Mouse (Mus musculus): ENCODE measurements at regions not wholly inside any gene's neighbourhood (a gene's known extent, or its start where the extent isn't known, plus 50 kb on each side); places are given as distances from the start of the nearest gene placed in this dataset.

- H3K27me3 ChIP-seq (ENCODE audit: control insufficient read depth, insufficient read depth, low read length), result no peaks in the 10 kb centered on the region
- no peak overlapping the region for H3K27ac ChIP-seq (ENCODE audit: low read length)
- H3K4me1 ChIP-seq (ENCODE audit: control insufficient read depth, insufficient read depth, low read length), result no peaks in the 10 kb centered on the region
- no peaks in the 10 kb centered on the region for H3K36me3 ChIP-seq (ENCODE audit: control insufficient read depth, insufficient read depth, low read length)
- H3K9ac ChIP-seq (replicated peaks; ENCODE audit: low read depth, low read length), result no peak overlapping the region
- no peaks in the 10 kb centered on the region for H3K9me3 ChIP-seq (ENCODE audit: control insufficient read depth, low read depth, low read length)
- no peak overlapping the region for H3K4me3 ChIP-seq (ENCODE audit: low read depth, low read length)
- no peak overlapping the region for H3K4me2 ChIP-seq (replicated peaks; ENCODE audit: low read depth, low read length)
- ATAC-seq (ENCODE audit: insufficient number of reproducible peaks, insufficient read depth, low FRiP score, low read depth), result no peak
- 84% methylated on average over 3 of the region's 3 CpGs for WGBS
Observed at GRCm38 (mm10) chr6:143597414-143597813, 430.4 kb downstream of the Etnk1 start.

- Histone ChIP-seq H3K27ac (ENCODE audit: low read length) (no peak overlapping the region), H3K9me3 (ENCODE audit: control insufficient read depth, low read depth, low read length) (no peaks in the 10 kb centered on the region), H3K4me3 (ENCODE audit: low read depth, low read length) (no peak overlapping the region), H3K9ac (replicated peaks; ENCODE audit: low read depth, low read length) (no peak overlapping the region), H3K4me2 (replicated peaks; ENCODE audit: low read depth, low read length) (no peak overlapping the region), H3K4me1 (ENCODE audit: control insufficient read depth, insufficient read depth, low read length) (no peaks in the 10 kb centered on the region), H3K36me3 (ENCODE audit: control insufficient read depth, insufficient read depth, low read length) (no peaks in the 10 kb centered on the region), H3K27me3 (ENCODE audit: control insufficient read depth, insufficient read depth, low read length) (no peaks in the 10 kb centered on the region)
- WGBS, result 48% methylated on average over 4 of the region's 4 CpGs
- peak; percentile 91 for ATAC-seq (ENCODE audit: insufficient number of reproducible peaks, insufficient read depth, low FRiP score, low read depth)
Observed at GRCm38 (mm10) chr6:143598916-143599315, 431.9 kb downstream of the Etnk1 start.

GRCm38 (mm10) chr6:143609100-143609499 lies 442.1 kb downstream of the Etnk1 start:
- no peak overlapping the region for H3K4me2 ChIP-seq (replicated peaks; ENCODE audit: low read depth, low read length)
- H3K9ac ChIP-seq (replicated peaks; ENCODE audit: low read depth, low read length), result no peak overlapping the region
- 100% methylated on average over 1 of the region's 1 CpGs for WGBS
- H3K36me3 ChIP-seq (ENCODE audit: control insufficient read depth, insufficient read depth, low read length), result no peaks in the 10 kb centered on the region
- H3K27me3 ChIP-seq (ENCODE audit: control insufficient read depth, insufficient read depth, low read length), result no peaks in the 10 kb centered on the region
- no peaks in the 10 kb centered on the region for H3K4me1 ChIP-seq (ENCODE audit: control insufficient read depth, insufficient read depth, low read length)
- H3K4me3 ChIP-seq (ENCODE audit: low read depth, low read length), result no peak overlapping the region
- no peak overlapping the region for H3K27ac ChIP-seq (ENCODE audit: low read length)
- H3K9me3 ChIP-seq (ENCODE audit: control insufficient read depth, low read depth, low read length), result no peaks in the 10 kb centered on the region
- no peak for ATAC-seq (ENCODE audit: insufficient number of reproducible peaks, insufficient read depth, low FRiP score, low read depth)

- Histone ChIP-seq H3K27ac (ENCODE audit: low read length) (no peak overlapping the region), H3K9me3 (ENCODE audit: control insufficient read depth, low read depth, low read length) (no peaks in the 10 kb centered on the region), H3K36me3 (ENCODE audit: control insufficient read depth, insufficient read depth, low read length) (no peaks in the 10 kb centered on the region), H3K4me1 (ENCODE audit: control insufficient read depth, insufficient read depth, low read length) (no peaks in the 10 kb centered on the region), H3K9ac (replicated peaks; ENCODE audit: low read depth, low read length) (no peak overlapping the region), H3K4me2 (replicated peaks; ENCODE audit: low read depth, low read length) (no peak overlapping the region), H3K27me3 (ENCODE audit: control insufficient read depth, insufficient read depth, low read length) (no peaks in the 10 kb centered on the region), H3K4me3 (ENCODE audit: low read depth, low read length) (no peak overlapping the region)
- WGBS, result 77% methylated on average over 10 of the region's 10 CpGs
- ATAC-seq (ENCODE audit: insufficient number of reproducible peaks, insufficient read depth, low FRiP score, low read depth), result no peak
Observed at GRCm38 (mm10) chr6:143612966-143613365, 445.9 kb downstream of the Etnk1 start.

GRCm38 (mm10) chr6:143614431-143614987 lies 447.5 kb downstream of the Etnk1 start:
- Histone ChIP-seq H3K4me1 (ENCODE audit: control insufficient read depth, insufficient read depth, low read length) (no peaks in the 10 kb centered on the region), H3K27me3 (ENCODE audit: control insufficient read depth, insufficient read depth, low read length) (no peaks in the 10 kb centered on the region), H3K27ac (ENCODE audit: low read length) (no peak overlapping the region), H3K9me3 (ENCODE audit: control insufficient read depth, low read depth, low read length) (no peaks in the 10 kb centered on the region), H3K4me3 (ENCODE audit: low read depth, low read length) (no peak overlapping the region), H3K4me2 (replicated peaks; ENCODE audit: low read depth, low read length) (no peak overlapping the region), H3K9ac (replicated peaks; ENCODE audit: low read depth, low read length) (no peak overlapping the region), H3K36me3 (ENCODE audit: control insufficient read depth, insufficient read depth, low read length) (no peaks in the 10 kb centered on the region)
- WGBS, result 75% methylated on average over 11 of the region's 11 CpGs
- ATAC-seq (ENCODE audit: insufficient number of reproducible peaks, insufficient read depth, low FRiP score, low read depth), result no peak

- Histone ChIP-seq H3K27ac (ENCODE audit: low read length) (no peak overlapping the region), H3K36me3 (ENCODE audit: control insufficient read depth, insufficient read depth, low read length) (no peaks in the 10 kb centered on the region), H3K9me3 (ENCODE audit: control insufficient read depth, low read depth, low read length) (no peaks in the 10 kb centered on the region), H3K27me3 (ENCODE audit: control insufficient read depth, insufficient read depth, low read length) (no peaks in the 10 kb centered on the region), H3K4me3 (ENCODE audit: low read depth, low read length) (no peak overlapping the region), H3K4me1 (ENCODE audit: control insufficient read depth, insufficient read depth, low read length) (no peaks in the 10 kb centered on the region), H3K9ac (replicated peaks; ENCODE audit: low read depth, low read length) (no peak overlapping the region), H3K4me2 (replicated peaks; ENCODE audit: low read depth, low read length) (no peak overlapping the region)
- 66% methylated on average over 8 of the region's 8 CpGs for WGBS
- ATAC-seq (ENCODE audit: insufficient number of reproducible peaks, insufficient read depth, low FRiP score, low read depth), result no peak
Observed at GRCm38 (mm10) chr6:143615361-143615760, 448.3 kb downstream of the Etnk1 start.

- ATAC-seq (ENCODE audit: insufficient number of reproducible peaks, insufficient read depth, low FRiP score, low read depth), result no peak
- Histone ChIP-seq H3K9me3 (ENCODE audit: control insufficient read depth, low read depth, low read length) (no peaks in the 10 kb centered on the region), H3K27ac (ENCODE audit: low read length) (no peak overlapping the region), H3K9ac (replicated peaks; ENCODE audit: low read depth, low read length) (no peak overlapping the region), H3K4me1 (ENCODE audit: control insufficient read depth, insufficient read depth, low read length) (no peaks in the 10 kb centered on the region), H3K27me3 (ENCODE audit: control insufficient read depth, insufficient read depth, low read length) (no peaks in the 10 kb centered on the region), H3K4me2 (replicated peaks; ENCODE audit: low read depth, low read length) (no peak overlapping the region), H3K4me3 (ENCODE audit: low read depth, low read length) (no peak overlapping the region), H3K36me3 (ENCODE audit: control insufficient read depth, insufficient read depth, low read length) (no peaks in the 10 kb centered on the region)
- WGBS, result 74% methylated on average over 4 of the region's 4 CpGs
Observed at GRCm38 (mm10) chr6:143616386-143616785, 449.4 kb downstream of the Etnk1 start.

- no peak overlapping the region for H3K4me2 ChIP-seq (replicated peaks; ENCODE audit: low read depth, low read length)
- H3K9ac ChIP-seq (replicated peaks; ENCODE audit: low read depth, low read length), result no peak overlapping the region
- H3K27me3 ChIP-seq (ENCODE audit: control insufficient read depth, insufficient read depth, low read length), result no peaks in the 10 kb centered on the region
Observed at GRCm38 (mm10) chr6:143618558-143618957, 451.5 kb downstream of the Etnk1 start.

GRCm38 (mm10) chr6:143620583-143620982 lies 453.6 kb downstream of the Etnk1 start:
- no peak overlapping the region for H3K4me2 ChIP-seq (replicated peaks; ENCODE audit: low read depth, low read length)
- H3K9me3 ChIP-seq (ENCODE audit: control insufficient read depth, low read depth, low read length), result no peaks in the 10 kb centered on the region
- H3K27me3 ChIP-seq (ENCODE audit: control insufficient read depth, insufficient read depth, low read length), result no peaks in the 10 kb centered on the region
- no peak overlapping the region for H3K4me3 ChIP-seq (ENCODE audit: low read depth, low read length)
- H3K9ac ChIP-seq (replicated peaks; ENCODE audit: low read depth, low read length), result no peak overlapping the region
- H3K27ac ChIP-seq (ENCODE audit: low read length), result no peak overlapping the region
- WGBS, result 85% methylated on average over 2 of the region's 2 CpGs
- no peaks in the 10 kb centered on the region for H3K36me3 ChIP-seq (ENCODE audit: control insufficient read depth, insufficient read depth, low read length)
- no peak for ATAC-seq (ENCODE audit: insufficient number of reproducible peaks, insufficient read depth, low FRiP score, low read depth)
- no peaks in the 10 kb centered on the region for H3K4me1 ChIP-seq (ENCODE audit: control insufficient read depth, insufficient read depth, low read length)

More at GRCm38 (mm10) chr6:143618558-143618957, 451.5 kb downstream of the Etnk1 start:
- no peak overlapping the region for H3K27ac ChIP-seq (ENCODE audit: low read length)
- H3K9me3 ChIP-seq (ENCODE audit: control insufficient read depth, low read depth, low read length), result no peaks in the 10 kb centered on the region
- no peaks in the 10 kb centered on the region for H3K36me3 ChIP-seq (ENCODE audit: control insufficient read depth, insufficient read depth, low read length)
- ATAC-seq (ENCODE audit: insufficient number of reproducible peaks, insufficient read depth, low FRiP score, low read depth), result no peak
- 64% methylated on average over 10 of the region's 10 CpGs for WGBS
- no peaks in the 10 kb centered on the region for H3K4me1 ChIP-seq (ENCODE audit: control insufficient read depth, insufficient read depth, low read length)
- no peak overlapping the region for H3K4me3 ChIP-seq (ENCODE audit: low read depth, low read length)
